Mouse (Mus musculus): ENCODE measurements around the gene Tbx4.

The Tbx4 gene

GRCm38 (mm10) chr11:85850233-85850632, 36.0 kb upstream of the Tbx4 start, which contains the start of gene Gm11444:
Gene Gm11444, minus strand, starts transcription at chr11:85850333.
- intact Hi-C loops (cut with DNase I): no loop called here

- intact Hi-C loops (cut with DNase I): no loop called here
These were observed 35.5 kb upstream of the Tbx4 start for GRCm38 (mm10) chr11:85850758-85851157.

- intact Hi-C loops (cut with DNase I): loop anchor here (5.0 kb wide), 1 partner anchor 589 kb away; no protein-coding TSS in a partner anchor
These were observed 28.1 kb upstream of the Tbx4 start for GRCm38 (mm10) chr11:85857997-85858698.

GRCm38 (mm10) chr11:85864363-85864762, 21.9 kb upstream of the Tbx4 start:
- intact Hi-C loops (cut with DNase I): no loop called here

GRCm38 (mm10) chr11:85876059-85876788, 10.0 kb upstream of the Tbx4 start:
- intact Hi-C loops (cut with DNase I): no loop called here

GRCm38 (mm10) chr11:85884498-85884897, 1.7 kb upstream of the Tbx4 start:
- intact Hi-C loops (cut with DNase I): no loop called here

GRCm38 (mm10) chr11:85886429-85886785, 185 bp downstream of the Tbx4 start:
- intact Hi-C loops (cut with DNase I): no loop called here

GRCm38 (mm10) chr11:85887273-85887672, 1.1 kb downstream of the Tbx4 start:
- intact Hi-C loops (cut with DNase I): no loop called here

- intact Hi-C loops (cut with DNase I): no loop called here
These were observed 1.7 kb downstream of the Tbx4 start for GRCm38 (mm10) chr11:85887801-85888450.

- intact Hi-C loops (cut with DNase I): no loop called here
These were observed 2.3 kb downstream of the Tbx4 start for GRCm38 (mm10) chr11:85888451-85888961.

GRCm38 (mm10) chr11:85889056-85889729, 3.0 kb downstream of the Tbx4 start:
- intact Hi-C loops (cut with DNase I): no loop called here

- intact Hi-C loops (cut with DNase I): no loop called here
These were observed 3.7 kb downstream of the Tbx4 start for GRCm38 (mm10) chr11:85889730-85890562.

- intact Hi-C loops (cut with DNase I): no loop called here
These were observed 4.3 kb downstream of the Tbx4 start for GRCm38 (mm10) chr11:85890563-85890845.

- intact Hi-C loops (cut with DNase I): no loop called here
These were observed 4.9 kb downstream of the Tbx4 start for GRCm38 (mm10) chr11:85891010-85891691.

GRCm38 (mm10) chr11:85891692-85892040, 5.4 kb downstream of the Tbx4 start:
- intact Hi-C loops (cut with DNase I): no loop called here

GRCm38 (mm10) chr11:85892771-85893170, 6.5 kb downstream of the Tbx4 start:
- intact Hi-C loops (cut with DNase I): no loop called here

GRCm38 (mm10) chr11:85893400-85894135, 7.3 kb downstream of the Tbx4 start:
- intact Hi-C loops (cut with DNase I): no loop called here

GRCm38 (mm10) chr11:85894136-85894530, 7.9 kb downstream of the Tbx4 start:
- intact Hi-C loops (cut with DNase I): no loop called here

GRCm38 (mm10) chr11:85894731-85895545, 8.7 kb downstream of the Tbx4 start:
- intact Hi-C loops (cut with DNase I): no loop called here

All from adrenal gland (tissue).